Mouse (Mus musculus): ENCODE results near the gene Arid3a. TPM values are rescaled to one million over a fixed set of nuclear protein-coding genes. Genes with fewer than 3 reads are reported as not detected.

Arid3a gene
- 4.2 TPM in 2 replicates for polyA plus RNA-seq (2012; rRNA removed)

DNA sequence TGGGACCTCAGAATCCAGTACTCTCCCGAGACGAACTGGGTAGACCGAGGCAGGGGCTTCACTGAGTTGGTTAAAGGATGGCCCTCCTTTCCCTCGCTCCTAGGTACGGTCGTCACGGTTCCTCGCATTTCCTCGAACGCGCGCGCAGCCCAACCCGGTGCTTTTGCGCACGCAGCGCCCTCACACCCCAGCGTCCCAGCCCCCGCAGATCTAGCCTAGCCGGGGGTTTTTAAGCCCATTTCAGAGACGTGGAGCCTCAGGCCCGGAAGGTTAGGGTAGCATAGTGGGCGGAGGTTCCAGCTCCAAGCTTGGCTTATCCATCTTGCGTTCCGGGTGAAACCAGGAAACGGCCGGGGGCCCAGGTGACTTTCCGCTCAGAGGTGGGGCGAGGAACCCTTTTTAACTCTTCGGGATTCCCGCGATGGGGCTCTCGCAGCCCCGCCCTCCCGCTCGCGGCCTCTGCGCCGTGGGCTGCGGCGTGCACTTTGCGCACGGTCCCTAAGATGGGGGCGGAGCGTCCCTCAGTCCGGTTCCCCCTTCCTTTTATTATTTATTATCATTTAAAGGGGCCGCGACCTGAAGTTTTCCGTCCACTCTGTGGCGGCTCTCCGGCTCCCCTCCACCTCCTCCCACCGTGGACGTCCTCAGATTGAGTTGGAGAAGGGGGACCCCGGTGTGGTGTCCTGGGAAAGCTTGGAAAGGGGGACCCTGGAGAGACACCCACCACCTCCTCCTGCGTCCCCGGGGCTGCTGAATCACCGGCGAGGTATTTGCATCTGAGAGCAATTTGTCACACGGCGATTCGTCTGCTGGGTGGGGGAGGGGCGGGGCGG is at the start of gene Arid3a:
TSS of gene Arid3a (plus strand) at position 553 of the 833 bp plus-strand sequence.

GRCm38 (mm10) chr10:79886054-79886453 is 40.8 kb upstream of the Arid3a start, which contains the start of gene Elane:
Gene Elane (plus strand): TSS chr10:79886247.

DNA sequence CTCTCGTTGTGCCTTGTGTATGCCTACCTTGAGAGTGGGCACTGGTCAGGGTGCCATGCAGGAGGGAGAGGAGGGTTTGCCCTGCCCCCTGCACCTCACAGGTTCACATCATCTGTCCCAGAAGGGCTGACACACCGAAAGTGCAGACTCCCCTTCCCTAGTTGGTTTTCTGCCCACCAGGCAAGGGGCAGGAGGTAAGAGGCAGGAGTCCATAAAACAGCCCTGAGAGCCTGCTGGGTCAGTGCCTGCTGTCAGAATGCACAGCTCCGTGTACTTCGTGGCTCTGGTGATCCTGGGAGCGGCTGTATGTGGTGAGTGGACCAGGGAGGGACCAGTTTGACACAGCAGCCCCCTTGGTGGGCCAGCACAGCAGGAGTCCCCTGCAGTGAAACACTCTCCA is 36.2 kb upstream of the Arid3a start, which contains the start of gene Cfd:
TSS of gene Cfd (plus strand) at position 184 of the 400 bp plus-strand sequence.

DNA sequence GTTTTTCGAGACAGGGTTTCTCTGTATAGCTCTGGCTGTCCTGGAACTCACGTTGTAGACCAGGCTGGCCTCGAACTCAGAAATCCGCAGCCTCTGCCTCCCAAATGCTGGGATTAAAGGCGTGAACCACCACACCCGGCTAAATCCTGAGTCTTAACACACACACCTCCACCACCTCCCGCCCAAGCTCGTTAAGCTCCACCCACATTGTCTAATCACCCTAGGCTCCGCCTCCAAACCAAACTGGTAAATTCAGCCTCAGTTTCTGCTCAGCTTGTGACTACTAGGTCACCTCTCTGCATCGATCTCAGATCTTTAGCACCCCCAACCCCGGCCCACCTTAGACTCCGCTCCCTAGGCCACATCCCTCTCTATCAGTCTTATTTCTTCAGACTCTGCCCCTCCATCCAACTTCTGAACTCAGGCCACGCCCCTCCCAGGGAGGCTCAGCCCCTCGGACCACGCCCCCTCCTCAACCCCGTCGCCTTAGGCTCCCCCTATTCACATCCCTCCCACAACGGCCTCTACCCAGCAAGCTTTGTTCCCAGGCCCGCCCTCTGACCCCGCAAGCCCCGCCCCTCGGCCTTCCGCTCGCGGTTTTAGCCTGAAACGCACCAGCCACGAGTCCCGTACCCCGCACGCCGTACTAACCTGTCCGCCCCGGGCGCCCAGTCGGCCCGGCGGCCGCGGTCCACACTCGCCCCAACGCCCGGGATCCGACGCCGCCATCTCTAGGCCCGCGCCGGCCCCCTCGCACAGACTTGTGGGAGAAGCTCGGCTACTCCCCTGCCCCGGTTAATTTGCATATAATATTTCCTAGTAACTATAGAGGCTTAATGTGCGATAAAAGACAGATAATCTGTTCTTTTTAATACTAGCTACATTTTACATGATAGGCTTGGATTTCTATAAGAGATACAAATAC is 18.4 kb upstream of the Arid3a start, which contains the start of gene Med16:
TSS of gene Med16 (minus strand) at position 757 of the 925 bp plus-strand sequence.

DNA sequence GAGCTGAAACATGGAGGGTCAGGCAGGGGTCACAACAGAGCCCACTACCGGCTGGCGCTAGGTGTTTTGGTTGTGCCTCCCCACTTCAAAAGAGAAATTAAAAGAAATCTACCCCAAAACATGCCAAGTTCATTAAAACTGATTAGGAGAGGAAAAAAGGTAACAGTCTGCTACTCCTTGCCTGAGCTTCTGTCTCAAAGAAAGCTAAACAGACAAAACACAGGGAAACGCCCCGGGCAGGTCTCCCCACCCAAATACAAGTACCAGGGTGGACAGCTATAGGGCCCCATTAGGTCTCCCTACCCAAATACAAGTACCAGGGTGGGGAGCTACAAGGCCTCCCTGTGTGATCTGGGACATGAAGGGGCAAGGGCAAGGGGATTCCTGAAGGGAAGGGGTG is 16.3 kb upstream of the Arid3a start, which contains the start of gene Gm26602:
TSS of gene Gm26602 (plus strand) at position 301 of the 400 bp plus-strand sequence.

DNA sequence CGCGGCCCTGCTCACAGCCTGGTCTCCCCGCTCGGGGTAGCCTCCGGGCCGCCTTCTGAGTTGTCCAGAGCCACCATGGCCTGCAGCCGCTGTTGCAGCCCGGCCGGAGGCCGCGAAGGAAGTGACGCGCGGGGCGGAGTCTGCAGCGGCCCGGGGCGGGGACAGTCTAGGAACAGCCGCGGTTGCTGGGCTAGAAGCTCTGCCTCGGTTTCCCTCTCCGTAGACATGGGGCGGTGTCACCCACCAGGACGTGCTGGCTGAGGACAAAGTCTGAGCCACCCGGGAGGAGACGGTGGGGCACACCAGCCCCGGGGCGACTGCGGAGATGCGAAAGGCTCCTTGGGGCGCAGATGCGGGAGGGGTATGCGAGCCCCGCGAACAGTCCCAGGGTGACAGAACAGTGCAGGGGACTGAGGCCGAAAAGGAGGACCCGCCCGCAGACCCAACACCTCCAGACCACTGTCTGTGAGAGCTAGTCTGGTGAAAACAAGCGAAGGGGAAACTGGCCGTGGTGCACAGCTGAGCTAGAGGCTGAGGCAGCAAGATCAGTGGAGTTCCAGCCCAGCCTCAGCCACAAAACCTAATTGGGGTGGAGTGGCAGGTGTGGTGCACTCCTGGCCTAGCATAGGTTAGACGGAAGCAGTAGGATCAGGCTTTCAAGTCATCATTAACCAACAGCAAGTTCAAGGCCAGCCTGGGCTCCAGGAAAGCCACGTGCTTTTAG is 9.9 kb upstream of the Arid3a start, which contains the start of gene Kiss1r:
TSS of gene Kiss1r (plus strand) at position 164 of the 724 bp plus-strand sequence.

GRCm38 (mm10) chr10:79920958-79921535 is 5.8 kb upstream of the Arid3a start, which contains the start of gene R3hdm4:
Gene R3hdm4 (minus strand): TSS chr10:79921208.

DNA sequence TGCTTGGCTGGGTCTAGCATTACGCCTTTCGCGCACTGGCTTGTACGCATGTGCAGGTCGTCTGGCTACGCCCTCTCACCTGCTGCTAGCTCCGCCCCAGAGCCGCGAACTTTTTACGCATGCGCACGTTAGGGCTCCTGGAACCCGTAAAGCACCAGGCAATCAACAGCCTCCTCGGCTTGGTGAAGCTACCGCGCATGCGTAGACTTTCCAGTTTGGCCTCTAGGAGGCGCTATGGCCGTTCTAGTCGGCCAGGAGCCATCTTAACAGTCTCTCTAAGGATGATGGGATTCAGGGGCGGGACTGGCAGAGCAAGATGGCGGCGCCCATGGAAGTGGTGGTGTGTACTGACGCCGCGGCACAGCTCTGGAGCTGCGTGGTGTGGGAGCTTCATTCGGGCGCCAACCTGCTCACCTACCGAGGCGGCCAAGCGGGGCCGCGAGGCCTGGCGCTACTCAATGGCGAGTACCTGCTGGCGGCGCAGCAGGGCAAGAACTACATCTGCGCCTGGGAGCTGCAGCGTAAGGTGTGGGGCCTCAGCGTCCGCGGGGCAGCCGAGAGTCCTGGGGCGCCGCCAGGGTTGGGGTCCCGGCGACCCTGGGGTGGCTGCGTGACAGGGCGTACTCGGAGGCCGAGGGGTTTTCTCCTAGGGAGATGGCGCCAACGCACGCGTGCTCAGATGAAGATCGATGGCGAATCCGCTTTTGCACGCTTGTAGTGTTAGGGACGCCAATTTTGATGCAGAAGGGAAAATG is 33.2 kb downstream of the Arid3a start, which contains the start of gene Wdr18:
TSS of gene Wdr18 (plus strand) at position 306 of the 755 bp plus-strand sequence.

GRCm38 (mm10) chr10:79970415-79971182 is 43.8 kb downstream of the Arid3a start, which contains the start of gene Grin3b:
Gene Grin3b (plus strand): TSS chr10:79970715.

GRCm38 (mm10) chr10:79984195-79984816 is 57.5 kb downstream of the Arid3a start, which contains the start of gene Tmem259:
Gene Tmem259 (minus strand): TSS chr10:79984330.

DNA sequence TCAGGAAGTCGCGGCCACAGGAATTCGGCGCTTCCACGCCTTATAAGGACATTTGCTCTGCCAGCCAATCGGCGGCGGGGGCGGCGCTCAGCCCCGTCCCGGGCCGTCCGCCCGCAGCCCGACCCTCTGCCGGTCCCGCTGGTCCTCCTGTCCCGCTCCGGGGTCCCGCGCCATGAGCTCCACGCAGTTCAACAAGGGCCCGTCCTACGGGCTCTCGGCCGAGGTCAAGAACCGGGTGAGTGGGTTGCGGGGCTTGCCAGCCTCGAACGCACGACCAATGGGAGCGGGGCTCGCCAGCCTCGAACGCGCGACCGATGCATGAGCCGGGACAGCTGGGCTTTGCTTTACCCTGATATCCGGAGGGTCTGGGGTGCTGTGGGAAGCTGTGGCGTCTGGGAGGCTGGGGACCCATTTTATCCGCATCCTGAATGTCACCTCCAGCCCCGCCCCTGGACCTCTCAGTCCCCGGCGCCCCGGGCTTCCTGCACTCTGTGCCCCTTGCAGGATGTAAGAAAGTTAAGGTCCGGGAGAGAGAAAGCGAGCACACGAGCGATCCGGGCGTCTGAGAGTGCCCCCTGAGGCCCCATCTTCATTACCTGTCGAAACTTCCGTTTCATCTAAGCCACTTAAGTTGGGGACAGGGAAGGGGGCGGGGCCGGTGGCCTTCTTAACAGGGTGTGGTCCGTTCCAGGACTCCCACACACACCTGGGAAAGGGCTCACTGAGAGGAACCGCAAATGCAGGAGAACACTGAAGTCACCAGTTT is 61.8 kb downstream of the Arid3a start, which contains the start of gene Cnn2:
TSS of gene Cnn2 (plus strand) at position 79 of the 766 bp plus-strand sequence.

GRCm38 (mm10) chr10:79996272-79997033 is 69.6 kb downstream of the Arid3a start, which contains the start of gene Abca7:
Gene Abca7 (plus strand): TSS chr10:79996494.

Other genes with a start within 250 kb of the Arid3a start
- 85.1 and 93.1 TPM in 2 replicates for gene Cdc34, start 244.8 kb upstream of the Arid3a start, polyA plus RNA-seq (2012; rRNA removed)
- gene Gzmm, start 238.0 kb upstream of the Arid3a start, polyA plus RNA-seq (2012; rRNA removed), result 2.0 and 2.2 TPM in 2 replicates
- gene Bsg, start 222.6 kb upstream of the Arid3a start, polyA plus RNA-seq (2012; rRNA removed), result 919 and 923 TPM in 2 replicates
- 22.0 and 26.6 TPM in 2 replicates for gene Hcn2, start 210.4 kb upstream of the Arid3a start, polyA plus RNA-seq (2012; rRNA removed)
- 53.8 and 57.3 TPM in 2 replicates for gene Polrmt, start 180.5 kb upstream of the Arid3a start, polyA plus RNA-seq (2012; rRNA removed)
- gene Fgf22, start 172.0 kb upstream of the Arid3a start, polyA plus RNA-seq (2012; rRNA removed), result 1.0 and 1.1 TPM in 2 replicates
- gene Rnf126, start 160.1 kb upstream of the Arid3a start, polyA plus RNA-seq (2012; rRNA removed), result 118 and 136 TPM in 2 replicates
- gene Fstl3, start 149.8 kb upstream of the Arid3a start, polyA plus RNA-seq (2012; rRNA removed), result 3.5 and 4.5 TPM in 2 replicates
- gene Prss57, start 136.1 kb upstream of the Arid3a start, polyA plus RNA-seq (2012; rRNA removed), result 0.26 and 0.39 TPM in 2 replicates
- 177 and 219 TPM in 2 replicates for gene Palm, start 133.5 kb upstream of the Arid3a start, polyA plus RNA-seq (2012; rRNA removed)
- gene Misp, start 106.1 kb upstream of the Arid3a start, polyA plus RNA-seq (2012; rRNA removed), result 0.54 and 0.57 TPM in 2 replicates
- gene Ptbp1, start 72.6 kb upstream of the Arid3a start, polyA plus RNA-seq (2012; rRNA removed), result 82.1 and 86.6 TPM in 2 replicates
- 15.8 and 16.7 TPM in 2 replicates for gene Prtn3, start 52.6 kb upstream of the Arid3a start, polyA plus RNA-seq (2012; rRNA removed)
- 680 and 811 TPM in 2 replicates for gene Plppr3, start 52.4 kb upstream of the Arid3a start, polyA plus RNA-seq (2012; rRNA removed)
- not detected in 2 replicates for gene Elane, start 40.8 kb upstream of the Arid3a start, polyA plus RNA-seq (2012; rRNA removed)
- gene Cfd, start 36.2 kb upstream of the Arid3a start, polyA plus RNA-seq (2012; rRNA removed), result 0.34 and 0.37 TPM in 2 replicates
- gene Med16, start 18.1 kb upstream of the Arid3a start, polyA plus RNA-seq (2012; rRNA removed), result 53.6 and 60.9 TPM in 2 replicates
- gene Gm26602, start 16.2 kb upstream of the Arid3a start, polyA plus RNA-seq (2012; rRNA removed), result not detected in 2 replicates
- gene Kiss1r, start 10.1 kb upstream of the Arid3a start, polyA plus RNA-seq (2012; rRNA removed), result 6.1 and 6.5 TPM in 2 replicates
- 172 and 208 TPM in 2 replicates for gene R3hdm4, start 5.8 kb upstream of the Arid3a start, polyA plus RNA-seq (2012; rRNA removed)
- gene Wdr18, start 33.1 kb downstream of the Arid3a start, polyA plus RNA-seq (2012; rRNA removed), result 67.9 and 76.6 TPM in 2 replicates
- 0.40 and 0.45 TPM in 2 replicates for gene Grin3b, start 43.7 kb downstream of the Arid3a start, polyA plus RNA-seq (2012; rRNA removed)
- gene Tmem259, start 57.3 kb downstream of the Arid3a start, polyA plus RNA-seq (2012; rRNA removed), result 200 and 218 TPM in 2 replicates
- gene Cnn2, start 61.5 kb downstream of the Arid3a start, polyA plus RNA-seq (2012; rRNA removed), result 18.9 and 19.8 TPM in 2 replicates
- 7.1 and 7.5 TPM in 2 replicates for gene Abca7, start 69.5 kb downstream of the Arid3a start, polyA plus RNA-seq (2012; rRNA removed)
- gene Arhgap45, start 89.6 kb downstream of the Arid3a start, polyA plus RNA-seq (2012; rRNA removed), result 2.2 and 2.4 TPM in 2 replicates
- gene Polr2e, start 112.8 kb downstream of the Arid3a start, polyA plus RNA-seq (2012; rRNA removed), result 242 and 245 TPM in 2 replicates
- 421 and 492 TPM in 2 replicates for gene Gpx4, start 120.1 kb downstream of the Arid3a start, polyA plus RNA-seq (2012; rRNA removed)
- 23.6 and 27.5 TPM in 2 replicates for gene Sbno2, start 178.5 kb downstream of the Arid3a start, polyA plus RNA-seq (2012; rRNA removed)
- 83.3 and 90.0 TPM in 2 replicates for gene Stk11, start 188.8 kb downstream of the Arid3a start, polyA plus RNA-seq (2012; rRNA removed)
- gene Atp5d, start 211.6 kb downstream of the Arid3a start, polyA plus RNA-seq (2012; rRNA removed), result 451 and 454 TPM in 2 replicates
- gene Cbarp, start 213.8 kb downstream of the Arid3a start, polyA plus RNA-seq (2012; rRNA removed), result 161 and 178 TPM in 2 replicates
- gene Midn, start 221.2 kb downstream of the Arid3a start, polyA plus RNA-seq (2012; rRNA removed), result 71.4 and 90.3 TPM in 2 replicates
- gene Cirbp, start 238.9 kb downstream of the Arid3a start, polyA plus RNA-seq (2012; rRNA removed), result 393 and 405 TPM in 2 replicates
- gene 1600002K03Rik, start 245.9 kb downstream of the Arid3a start, polyA plus RNA-seq (2012; rRNA removed), result 14.0 and 17.9 TPM in 2 replicates

Data from central nervous system, embryonic 18 days (tissue).